Mouse (Mus musculus): ENCODE measurements at regions not wholly inside any gene's neighbourhood (a gene's known extent, or its start where the extent isn't known, plus 50 kb on each side); places are given as distances from the start of the nearest gene placed in this dataset.

DNA sequence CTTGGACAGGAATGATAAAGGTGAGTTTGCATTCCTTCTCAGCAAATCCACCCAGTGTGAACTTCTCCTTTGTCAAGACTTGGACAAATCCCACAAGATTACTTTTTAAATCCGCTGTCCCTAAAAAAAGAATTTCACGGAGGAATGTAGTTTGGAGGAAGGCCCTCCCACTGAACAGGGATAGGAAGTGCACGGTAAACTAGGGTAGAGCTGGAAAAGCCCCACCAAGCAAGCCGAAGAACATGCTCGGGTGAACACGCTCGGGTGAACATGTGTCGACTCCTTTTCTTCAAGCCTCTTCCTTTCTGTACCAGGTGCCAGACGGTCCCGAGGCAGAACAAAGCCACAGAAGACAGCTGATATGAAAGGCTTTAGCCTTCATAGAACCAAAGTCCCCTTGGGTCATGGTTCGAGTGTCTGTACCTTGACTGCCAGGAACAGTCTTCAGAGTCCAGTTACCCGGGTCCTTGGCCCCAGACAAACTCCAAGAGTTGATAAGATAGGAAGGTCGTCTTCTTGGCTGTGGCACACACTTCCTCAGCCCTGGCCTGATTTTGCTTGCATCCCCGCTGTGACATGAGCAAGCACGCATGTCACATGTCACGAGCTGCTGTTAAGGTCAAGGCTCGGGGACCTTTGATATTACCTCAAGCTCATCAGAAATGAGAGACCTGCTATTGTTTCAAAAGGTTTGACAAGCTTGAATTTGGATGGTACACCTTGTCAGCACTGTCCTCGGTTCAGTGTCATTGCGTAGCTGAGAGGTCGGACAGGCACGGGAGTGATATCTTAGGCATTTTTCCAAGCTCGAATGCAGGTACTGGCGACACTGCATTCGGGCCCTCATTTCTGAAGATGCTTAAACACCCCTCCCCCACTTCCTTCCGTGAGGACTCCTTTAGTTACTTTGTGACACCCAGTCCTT lies 51.5 kb upstream of the Ryk start:
- DNase-seq (ENCODE audit: low read depth) = no peak

DNA sequence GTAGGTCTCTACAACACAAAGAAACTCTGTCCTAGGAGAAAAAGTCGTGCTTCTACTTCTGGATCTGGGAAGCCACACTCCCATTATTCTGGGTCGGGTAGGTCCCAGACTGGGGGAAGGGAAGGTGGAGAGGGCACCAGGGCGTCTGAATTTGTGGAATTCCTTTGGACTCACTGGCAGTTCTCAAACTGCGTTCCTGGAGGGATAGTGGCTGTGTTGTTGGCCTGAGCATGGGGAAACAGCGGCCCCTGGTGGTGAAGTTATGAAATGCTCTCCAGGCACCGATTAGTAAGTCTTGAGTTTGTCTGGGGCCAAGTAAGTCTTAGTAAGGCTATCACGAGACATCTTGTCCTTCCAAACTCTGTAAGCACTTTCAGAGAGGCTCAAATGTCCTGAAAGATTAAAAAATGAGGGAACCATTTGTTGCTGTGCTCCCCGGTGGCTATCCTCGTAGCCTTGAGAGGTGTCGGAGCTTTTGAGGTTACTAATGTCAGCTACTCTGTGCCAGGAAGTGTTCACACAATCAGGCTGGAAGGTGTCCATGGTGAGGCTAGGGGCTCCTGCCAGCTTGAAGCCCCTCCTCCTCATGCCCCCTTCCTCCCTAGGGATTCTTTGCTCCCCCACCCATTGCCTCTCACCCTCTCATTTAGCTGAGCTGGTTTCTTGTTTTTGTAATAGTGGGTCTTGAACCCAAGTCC lies 50.2 kb upstream of the Ryk start:
- DNase-seq (ENCODE audit: low read depth) = peak; percentile 94
